Mouse (Mus musculus) heart, embryonic 10.5 days (tissue): ENCODE data around the gene Stx8. TPM values are rescaled to one million over a fixed set of nuclear protein-coding genes. Genes with fewer than 3 reads are reported as not detected.

ENCODE experiments used
- DNase-seq: peaks from one replicate; pipeline ENCODE4 v3.0.0-alpha.2; 2017; ENCODE audit warnings: low spot score
- H3K27ac ChIP-seq: fragments of 300-500 bp; sonication (generic); 2 replicates; pipeline ENCODE4 v1.5.1; 2016; ENCODE audit warnings: mild to moderate bottlenecking
- H3K27me3 ChIP-seq: fragments of 300-500 bp; sonication (generic); 2 replicates; pipeline ENCODE4 v1.6.1; 2016; ENCODE audit warnings: mild to moderate bottlenecking; ENCODE audit not compliant: poor library complexity, insufficient read depth, severe bottlenecking
- H3K36me3 ChIP-seq: fragments of 300-500 bp; sonication (generic); 2 replicates; pipeline ENCODE4 v1.6.1; 2016; ENCODE audit warnings: mild to moderate bottlenecking, moderate library complexity
- H3K4me1 ChIP-seq: fragments of 300-500 bp; sonication (generic); 2 replicates; pipeline ENCODE4 v1.6.1; 2016; ENCODE audit warnings: mild to moderate bottlenecking
- H3K4me3 ChIP-seq: fragments of 300-500 bp; sonication (generic); 2 replicates; pipeline ENCODE4 v1.5.1; 2016; ENCODE audit warnings: mild to moderate bottlenecking, moderate library complexity
- H3K9me3 ChIP-seq: fragments of 300-500 bp; sonication (generic); 2 replicates; pipeline ENCODE4 v1.6.1; 2016; ENCODE audit warnings: mild to moderate bottlenecking, moderate library complexity
- WGBS: fragments of 180-500 bp; shearing (Covaris S2); methylation state at CpG from one replicate; pipeline ENCODE4 v1.1.7; 2016; 5-methylcytosine and 5-hydroxymethylcytosine counted together
- polyA plus RNA-seq: library from polyadenylated mRNA; unstranded; fragments of >200 nt; fragmentation: Nextera tagmentation; extraction: Ambion mirVana; gene quantifications from 2 replicates; pipeline ENCODE4 v1.2.1, GENCODE M21; 2016

Gene Stx8
- polyA plus RNA-seq, 1 experiment from 2014 or later: 53.3 TPM

DNA sequence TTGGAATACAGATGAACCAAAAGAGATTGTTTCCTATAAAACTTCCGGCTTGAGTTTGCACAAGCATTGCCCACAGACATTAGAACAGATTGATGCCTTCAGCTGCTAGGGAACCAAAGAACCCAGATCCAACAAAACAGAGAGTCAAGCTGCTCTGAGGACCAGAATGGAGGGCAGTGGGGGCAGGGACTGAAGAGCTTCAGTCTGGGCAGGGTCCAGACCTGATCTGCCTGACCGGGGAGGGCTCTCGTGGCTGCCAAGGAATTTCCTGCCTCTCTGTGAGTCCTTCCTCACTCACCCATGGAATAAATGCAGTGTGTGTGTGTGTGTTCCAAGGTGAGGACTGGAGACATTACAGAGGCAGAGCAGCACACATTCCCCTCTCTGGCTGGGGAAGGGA lies 17.8 kb upstream of the Stx8 start:
- H3K27ac ChIP-seq: no peak overlapping the region
- no peak overlapping the region for H3K4me3 ChIP-seq
- H3K9me3 ChIP-seq: no peaks in the 10 kb centered on the region
- DNase-seq: no peak
- H3K4me1 ChIP-seq: peaks cover 5% of the 10 kb centered on the region
- 46% methylated on average over 3 of the region's 3 CpGs for WGBS
- H3K27me3 ChIP-seq: 0 out of 2 replicates have a peak, but pooled peaks cover 3% of the 10 kb centered on the region
- H3K36me3 ChIP-seq: no peaks in the 10 kb centered on the region

DNA sequence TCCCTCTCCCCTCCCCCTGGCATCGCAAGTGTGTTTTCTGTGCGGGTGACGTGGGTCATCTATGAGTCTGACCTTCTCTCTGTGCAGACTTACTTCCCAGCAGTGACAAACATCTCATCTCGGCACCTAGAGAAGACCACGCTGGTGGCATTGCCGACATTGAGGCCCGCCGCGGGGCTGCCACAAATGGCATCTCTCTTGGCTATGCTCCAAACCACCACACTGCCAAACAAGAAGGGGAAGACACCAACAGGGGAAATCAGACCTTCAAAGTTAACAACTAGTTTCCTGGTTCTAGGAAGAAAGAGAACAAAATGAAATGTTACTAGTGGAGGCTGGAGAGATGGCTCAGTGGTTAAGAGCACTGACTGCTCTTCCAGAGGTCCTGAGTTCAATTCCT lies 16.5 kb upstream of the Stx8 start:
- H3K27ac ChIP-seq: no peak overlapping the region
- peaks cover 5% of the 10 kb centered on the region for H3K4me1 ChIP-seq
- 89% methylated on average over 9 of the region's 9 CpGs for WGBS
- H3K4me3 ChIP-seq: no peak overlapping the region
- H3K27me3 ChIP-seq: 0 out of 2 replicates have a peak, but pooled peaks cover 3% of the 10 kb centered on the region
- H3K36me3 ChIP-seq: no peaks in the 10 kb centered on the region
- no peak for DNase-seq
- no peaks in the 10 kb centered on the region for H3K9me3 ChIP-seq

DNA sequence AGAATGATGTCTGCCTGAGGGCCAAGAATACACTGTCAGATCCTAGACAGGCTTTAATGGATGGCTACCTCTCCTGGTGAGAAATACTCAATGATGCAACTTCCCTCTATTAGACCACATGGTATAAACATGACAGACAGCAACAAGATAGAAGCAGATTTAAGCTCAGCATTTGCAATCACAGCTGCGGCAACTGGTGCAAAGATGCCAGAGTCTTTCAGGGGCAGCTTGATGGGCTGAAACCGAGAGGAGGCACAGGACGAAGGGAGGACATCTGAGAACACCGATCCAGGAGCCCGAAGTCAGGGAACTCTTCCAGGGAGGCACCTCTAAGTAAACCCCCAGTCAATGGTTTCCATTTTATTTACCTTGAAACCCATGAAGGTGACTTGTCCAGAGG lies 12.4 kb upstream of the Stx8 start:
- no peak for DNase-seq
- Histone ChIP-seq H3K27me3 (no peaks in the 10 kb centered on the region), H3K4me1 (no peaks in the 10 kb centered on the region), H3K36me3 (no peaks in the 10 kb centered on the region), H3K27ac (no peak overlapping the region), H3K4me3 (no peak overlapping the region), H3K9me3 (no peaks in the 10 kb centered on the region)
- WGBS: 83% methylated on average over 5 of the region's 5 CpGs

- H3K4me3 ChIP-seq: no peak overlapping the region
- DNase-seq: no peak
- H3K36me3 ChIP-seq: no peaks in the 10 kb centered on the region
- 79% methylated on average over 6 of the region's 6 CpGs for WGBS
- no peaks in the 10 kb centered on the region for H3K4me1 ChIP-seq
- H3K9me3 ChIP-seq: no peaks in the 10 kb centered on the region
- H3K27me3 ChIP-seq: no peaks in the 10 kb centered on the region
- H3K27ac ChIP-seq: no peak overlapping the region
Measured at GRCm38 (mm10) chr11:67954413-67954812, 11.6 kb upstream of the Stx8 start.

DNA sequence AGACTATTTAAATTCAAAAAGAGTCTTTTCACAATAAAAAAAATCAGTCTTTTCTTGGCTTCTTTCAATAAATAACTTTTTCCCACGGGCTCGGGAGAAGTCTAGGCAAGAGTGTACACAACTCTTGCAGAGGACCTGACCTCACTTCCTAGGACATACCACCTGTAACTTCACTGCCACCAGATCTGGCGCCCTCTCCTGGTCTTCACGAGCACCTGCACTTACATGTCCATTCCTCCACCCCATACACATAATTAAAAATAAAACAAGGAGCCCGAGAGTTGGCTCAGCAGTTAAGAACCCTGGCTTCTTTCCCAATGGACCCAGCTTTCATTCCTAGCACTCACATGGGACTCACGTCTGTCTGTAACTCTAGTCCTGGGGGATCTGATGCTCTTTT lies 1.9 kb upstream of the Stx8 start:
- Histone ChIP-seq H3K27me3 (no peaks in the 10 kb centered on the region), H3K27ac (no peak overlapping the region), H3K9me3 (no peaks in the 10 kb centered on the region), H3K36me3 (no peaks in the 10 kb centered on the region), H3K4me1 (peaks cover 14% of the 10 kb centered on the region), H3K4me3 (no peak overlapping the region)
- 76% methylated on average over 6 of the region's 6 CpGs for WGBS
- no peak for DNase-seq

DNA sequence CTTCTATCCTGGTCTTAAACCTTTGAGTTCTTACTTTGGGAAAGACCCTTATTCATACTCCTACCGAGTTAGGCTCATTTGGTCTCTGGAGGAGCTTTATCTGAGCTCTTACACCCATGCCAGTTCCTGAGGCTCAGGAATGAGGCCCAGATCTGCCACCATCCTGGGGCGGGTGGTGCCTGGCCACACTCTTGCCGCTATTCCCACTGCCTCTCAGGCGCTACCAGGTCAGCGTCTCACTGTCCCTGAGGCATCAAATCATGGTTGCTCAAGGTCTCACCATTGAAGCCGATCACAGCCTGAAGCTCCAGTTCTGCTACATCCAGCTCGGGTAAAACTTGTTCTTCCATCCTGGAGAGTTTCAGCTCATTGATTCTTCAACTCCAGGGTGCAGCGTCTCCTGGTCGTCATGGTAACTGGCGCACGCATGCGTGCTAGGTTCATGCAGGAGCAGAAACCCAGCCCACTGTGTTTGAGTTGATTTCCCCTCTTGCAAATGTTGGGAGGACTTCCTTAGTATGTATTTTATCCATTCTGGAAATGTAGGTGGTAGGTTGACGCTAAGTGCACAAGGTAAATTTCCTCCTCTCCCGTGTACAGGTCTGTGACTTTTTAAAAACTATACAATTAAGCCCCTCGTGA lies 630 bp upstream of the Stx8 start, which contains the start of gene Cfap52:
Gene Cfap52 (minus strand): TSS at position 410 of the 642 bp plus-strand sequence.
- H3K36me3 ChIP-seq: peaks cover 5% of the 10 kb centered on the region; the same call in 1 of the 2 replicates
- H3K9me3 ChIP-seq: no peaks in the 10 kb centered on the region
- peak; percentile 91 for DNase-seq
- H3K4me1 ChIP-seq: peaks cover 14% of the 10 kb centered on the region
- whole genome bisulfite sequencing: 6% methylated on average over 15 of the region's 15 CpGs
- H3K27ac ChIP-seq: peak within 1 kb of the TSS; percentile 91
- no peaks in the 10 kb centered on the region for H3K27me3 ChIP-seq
- H3K4me3 ChIP-seq: peak within 1 kb of the TSS; percentile 95

DNA sequence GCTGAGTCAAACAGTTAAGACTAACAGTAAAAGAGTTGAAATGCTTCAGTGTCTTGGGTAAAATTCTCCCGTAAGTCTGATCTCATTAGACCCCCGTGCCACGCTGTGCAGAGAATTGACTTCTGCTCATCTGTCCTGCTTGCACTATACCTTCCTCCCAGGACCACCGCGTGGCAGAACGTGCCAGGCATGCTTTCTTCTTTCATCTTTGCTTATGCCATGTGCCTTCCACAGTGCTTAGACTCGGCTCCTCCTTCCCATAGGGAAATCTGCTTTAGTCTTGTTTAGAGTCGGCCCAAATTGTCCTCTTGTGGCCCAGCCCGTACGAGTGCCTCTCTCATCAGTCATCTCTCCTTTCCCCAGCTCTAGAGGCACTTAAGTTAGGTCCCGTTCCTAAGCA lies 1.8 kb downstream of the Stx8 start:
- DNase-seq: no peak
- no peak overlapping the region for H3K27ac ChIP-seq
- no peaks in the 10 kb centered on the region for H3K9me3 ChIP-seq
- H3K4me1 ChIP-seq: peaks cover 21% of the 10 kb centered on the region
- no peaks in the 10 kb centered on the region for H3K27me3 ChIP-seq
- no peak overlapping the region for H3K4me3 ChIP-seq
- H3K36me3 ChIP-seq: peaks cover 12% of the 10 kb centered on the region
- WGBS: 69% methylated on average over 11 of the region's 11 CpGs

DNA sequence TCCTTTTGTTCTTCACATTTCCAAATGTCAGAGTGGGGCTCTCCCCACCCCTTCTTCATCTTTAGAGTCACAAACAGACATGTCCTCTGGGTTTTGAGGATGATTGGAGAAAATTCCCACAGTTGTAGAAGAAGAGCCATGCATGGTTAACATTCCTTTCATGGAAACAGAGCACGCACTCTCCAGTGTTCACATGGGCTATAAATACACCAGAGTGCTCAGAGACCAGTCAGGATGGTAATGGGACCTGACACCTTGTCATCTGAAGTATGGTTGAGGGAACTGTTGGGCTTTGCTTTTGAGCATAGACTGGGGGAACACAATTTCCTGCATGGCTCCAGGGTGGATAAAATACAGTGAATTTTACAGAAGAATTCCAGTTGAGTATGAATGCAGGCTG lies 6.6 kb downstream of the Stx8 start:
- DNase-seq: no peak
- peak overlapping the region; percentile 82 for H3K27ac ChIP-seq
- peaks cover 25% of the 10 kb centered on the region for H3K36me3 ChIP-seq
- no peak overlapping the region for H3K4me3 ChIP-seq
- peaks cover 21% of the 10 kb centered on the region for H3K4me1 ChIP-seq
- H3K9me3 ChIP-seq: no peaks in the 10 kb centered on the region
- H3K27me3 ChIP-seq: no peaks in the 10 kb centered on the region
- WGBS: 44% methylated on average over 1 of the region's 1 CpGs

DNA sequence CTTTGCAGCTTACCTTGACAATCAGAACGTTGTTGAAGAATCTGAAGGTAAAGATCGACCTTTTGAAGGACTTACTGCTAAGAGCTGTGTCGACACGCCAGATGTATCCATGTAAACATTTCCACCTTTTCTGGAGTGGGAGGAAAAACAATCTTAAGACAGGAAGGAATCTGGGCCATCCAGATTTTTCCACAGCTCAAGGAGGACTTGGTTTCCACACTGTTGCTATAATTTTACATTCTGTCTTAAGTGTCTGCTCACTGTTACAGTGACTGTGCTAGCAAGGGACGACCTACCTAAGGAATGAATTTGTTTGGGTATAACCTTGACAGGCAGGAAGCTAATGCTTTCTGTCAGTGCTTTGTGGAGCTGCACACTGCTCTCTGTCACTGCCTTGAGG lies 7.2 kb downstream of the Stx8 start:
- H3K4me3 ChIP-seq: no peak overlapping the region
- peak overlapping the region; percentile 82 for H3K27ac ChIP-seq
- no peaks in the 10 kb centered on the region for H3K27me3 ChIP-seq
- peaks cover 17% of the 10 kb centered on the region for H3K4me1 ChIP-seq
- H3K9me3 ChIP-seq: no peaks in the 10 kb centered on the region
- no peak for DNase-seq
- H3K36me3 ChIP-seq: peaks cover 25% of the 10 kb centered on the region
- 81% methylated on average over 5 of the region's 5 CpGs for WGBS

DNA sequence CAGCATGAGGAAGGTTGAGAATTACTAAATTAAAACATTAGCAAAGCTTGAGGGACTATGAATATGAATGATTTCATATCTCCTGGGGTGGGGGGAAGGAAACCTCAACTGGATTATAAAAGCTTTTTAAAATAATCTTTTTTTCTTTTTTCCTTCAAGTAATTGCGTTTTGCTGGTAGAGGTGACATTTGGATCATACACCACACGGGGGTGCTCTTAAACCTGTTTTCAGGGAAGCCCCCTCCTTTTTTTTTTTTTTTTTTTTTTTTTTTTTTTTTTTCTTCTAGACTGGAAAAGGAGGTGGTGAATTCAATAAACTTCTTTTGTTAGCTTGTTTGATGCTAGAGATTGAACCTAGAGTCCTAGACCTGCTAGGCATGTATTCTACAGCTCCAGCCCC lies 9.3 kb downstream of the Stx8 start:
- Histone ChIP-seq H3K36me3 (peaks cover 21% of the 10 kb centered on the region), H3K27ac (no peak overlapping the region), H3K9me3 (no peaks in the 10 kb centered on the region), H3K4me1 (peaks cover 17% of the 10 kb centered on the region), H3K27me3 (no peaks in the 10 kb centered on the region), H3K4me3 (no peak overlapping the region)
- no peak for DNase-seq
- 18% methylated on average over 2 of the region's 2 CpGs for WGBS

- WGBS: 91% methylated on average over 6 of the region's 6 CpGs
- peaks cover 12% of the 10 kb centered on the region for H3K36me3 ChIP-seq
- no peak overlapping the region for H3K4me3 ChIP-seq
- H3K9me3 ChIP-seq: no peaks in the 10 kb centered on the region
- peaks cover 2% of the 10 kb centered on the region; the same call in 1 of the 2 replicates for H3K4me1 ChIP-seq
- no peak for DNase-seq
- H3K27ac ChIP-seq: no peak overlapping the region
- no peaks in the 10 kb centered on the region for H3K27me3 ChIP-seq
Measured at GRCm38 (mm10) chr11:67983564-67983963, 17.6 kb downstream of the Stx8 start.

- Histone ChIP-seq H3K36me3 (peaks cover 10% of the 10 kb centered on the region), H3K27ac (no peak overlapping the region), H3K4me1 (peaks cover 7% of the 10 kb centered on the region; the same call in 1 of the 2 replicates), H3K9me3 (no peaks in the 10 kb centered on the region), H3K27me3 (no peaks in the 10 kb centered on the region), H3K4me3 (no peak overlapping the region)
- no peak for DNase-seq
- 83% methylated on average over 4 of the region's 4 CpGs for WGBS
Measured at GRCm38 (mm10) chr11:67991240-67991639, 25.2 kb downstream of the Stx8 start.

- WGBS: 80% methylated on average over 4 of the region's 4 CpGs
- no peaks in the 10 kb centered on the region for H3K9me3 ChIP-seq
- H3K4me1 ChIP-seq: no peaks in the 10 kb centered on the region
- H3K27ac ChIP-seq: no peak overlapping the region
- H3K36me3 ChIP-seq: peaks cover 5% of the 10 kb centered on the region; the same call in 1 of the 2 replicates
- no peak for DNase-seq
- H3K27me3 ChIP-seq: no peaks in the 10 kb centered on the region
- H3K4me3 ChIP-seq: no peak overlapping the region
Measured at GRCm38 (mm10) chr11:67995965-67996364, 30.0 kb downstream of the Stx8 start.

- no peak for DNase-seq
- Histone ChIP-seq H3K4me1 (no peaks in the 10 kb centered on the region), H3K27me3 (no peaks in the 10 kb centered on the region), H3K4me3 (no peak overlapping the region), H3K27ac (no peak overlapping the region), H3K36me3 (no peaks in the 10 kb centered on the region), H3K9me3 (no peaks in the 10 kb centered on the region)
- WGBS: 88% methylated on average over 3 of the region's 3 CpGs
Measured at GRCm38 (mm10) chr11:67998905-67999304, 32.9 kb downstream of the Stx8 start.
